Mouse (Mus musculus): ENCODE results near the gene Mat2b.

The Mat2b gene

GRCm38 (mm10) chr11:40649726-40650445 lies 45.1 kb downstream of the Mat2b start:
- no peak for DNase-seq

GRCm38 (mm10) chr11:40647246-40647645 lies 47.8 kb downstream of the Mat2b start:
- DNase-seq, result no peak

All from cerebellum, adult 11 months (tissue).